Mouse (Mus musculus) stomach, embryonic 15.5 days (tissue): ENCODE data around the gene Ticam1. TPM values are rescaled to one million over a fixed set of nuclear protein-coding genes. Genes with fewer than 3 reads are reported as not detected.

Experiments
- ATAC-seq: fragments of 200-750 bp; cut with Nextera tagmentation; 2 replicates; pipeline ENCODE4 v1.8.0; 2017; ENCODE audit warnings: low read depth, moderate number of reproducible peaks, moderate TSS enrichment; ENCODE audit not compliant: insufficient read depth, low FRiP score
- H3K27ac ChIP-seq: fragments of 300-500 bp; sonication (generic); 2 replicates; pipeline ENCODE4 v1.5.1; 2015; ENCODE audit warnings: mild to moderate bottlenecking, inconsistent platforms
- H3K27me3 ChIP-seq: fragments of 300-500 bp; sonication (generic); replicated peaks from 2 replicates; pipeline ENCODE4 v1.6.1; 2015; ENCODE audit warnings: inconsistent platforms
- H3K36me3 ChIP-seq: fragments of 300-500 bp; sonication (generic); 2 replicates; pipeline ENCODE4 v1.6.1; 2015; ENCODE audit warnings: inconsistent platforms
- H3K4me1 ChIP-seq: fragments of 300-500 bp; sonication (generic); 2 replicates; pipeline ENCODE4 v1.6.1; 2015; ENCODE audit warnings: inconsistent platforms
- H3K4me2 ChIP-seq: fragments of 300-500 bp; sonication (generic); 2 replicates; pipeline ENCODE4 v1.6.1; 2015; ENCODE audit warnings: mild to moderate bottlenecking, inconsistent platforms
- H3K4me3 ChIP-seq: fragments of 300-500 bp; sonication (generic); replicated peaks from 2 replicates; pipeline ENCODE4 v1.5.1; 2015; ENCODE audit warnings: inconsistent platforms
- H3K9ac ChIP-seq: fragments of 300-500 bp; sonication (generic); 2 replicates; pipeline ENCODE4 v1.6.1; 2015; ENCODE audit warnings: inconsistent platforms
- H3K9me3 ChIP-seq: fragments of 300-500 bp; sonication (generic); 2 replicates; pipeline ENCODE4 v1.6.1; 2016; ENCODE audit warnings: inconsistent platforms
- WGBS: fragments of 180-500 bp; shearing (Covaris S2); methylation state at CpG from one replicate; pipeline ENCODE4 v1.1.7; 2015; 5-methylcytosine and 5-hydroxymethylcytosine counted together
- polyA plus RNA-seq: library from polyadenylated mRNA; unstranded; fragments of >200 nt; fragmentation: Nextera tagmentation; extraction: Ambion mirVana; gene quantifications from 2 replicates; pipeline ENCODE4 v1.2.1, GENCODE M21; 2015

The Ticam1 gene
- polyA plus RNA-seq, result 6.6 and 7.8 TPM in 2 replicates

DNA sequence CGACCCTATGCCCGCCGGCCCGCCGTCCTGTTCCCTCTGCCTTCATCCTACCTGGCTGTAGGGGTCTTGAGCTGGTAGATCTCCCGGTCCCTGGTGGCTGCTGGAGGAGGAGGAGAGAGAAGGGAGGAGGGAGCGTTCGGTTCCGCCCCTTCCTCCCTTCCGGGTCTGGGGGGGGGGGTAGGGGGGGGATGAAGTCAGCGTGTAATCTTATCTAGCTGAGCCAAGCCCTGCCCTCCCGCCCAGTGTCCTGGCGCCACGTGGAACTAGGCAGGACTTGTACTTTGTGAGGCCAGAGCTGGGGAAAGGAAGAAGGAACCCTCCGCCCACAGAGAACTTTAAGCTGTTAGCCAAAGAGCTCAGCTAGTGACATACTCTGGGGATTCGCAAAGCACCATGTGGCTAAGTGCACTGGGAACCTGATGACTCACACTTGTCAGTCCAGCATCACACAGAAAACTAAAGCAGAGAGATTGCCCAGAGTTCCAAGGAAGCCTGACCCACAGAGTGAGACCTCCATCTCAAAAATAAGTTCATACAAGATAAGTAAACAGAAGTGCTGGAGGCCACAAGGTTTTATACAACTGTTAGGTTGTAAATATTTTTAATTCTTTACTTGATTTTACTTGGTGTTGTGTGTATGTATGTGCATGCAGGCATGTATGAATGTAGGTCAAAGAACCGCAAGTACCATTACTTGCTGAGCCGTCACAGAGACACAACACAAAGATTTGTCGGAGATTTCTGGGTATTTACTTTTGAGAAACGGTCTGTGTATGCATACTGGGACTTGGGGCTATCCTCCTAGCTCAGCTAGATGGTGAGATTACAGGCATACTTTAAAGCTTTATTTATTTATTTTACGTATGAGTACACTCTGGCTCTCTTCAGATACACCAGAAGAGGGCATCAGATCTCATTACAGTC lies at the start of gene Ticam1:
Ticam1 (minus strand) TSS at position 144 of the 924 bp plus-strand sequence.
- Histone ChIP-seq H3K4me2 (peak within 1 kb of the TSS; percentile 76), H3K4me3 (peak within 1 kb of the TSS; percentile 69), H3K27me3 (no peaks in the 10 kb centered on the region), H3K27ac (peak within 1 kb of the TSS; percentile 89), H3K4me1 (peaks cover 19% of the 10 kb centered on the region; the same call in 1 of the 2 replicates), H3K36me3 (peaks cover 15% of the 10 kb centered on the region), H3K9ac (peak within 1 kb of the TSS; percentile 69), H3K9me3 (no peaks in the 10 kb centered on the region)
- WGBS, result 2% methylated on average over 14 of the region's 21 CpGs
- peak; percentile 94 for ATAC-seq

GRCm38 (mm10) chr17:56325450-56326152 lies 49.0 kb upstream of the Ticam1 start, which contains the start of gene Kdm4b:
Kdm4b (plus strand) TSS chr17:56326062.
- Histone ChIP-seq H3K27ac (peak within 1 kb of the TSS; percentile 98), H3K4me2 (peak within 1 kb of the TSS; percentile 76), H3K4me3 (peak within 1 kb of the TSS; percentile 93), H3K9ac (peak within 1 kb of the TSS; percentile 91), H3K27me3 (no peaks in the 10 kb centered on the region), H3K9me3 (no peaks in the 10 kb centered on the region), H3K36me3 (peaks cover 12% of the 10 kb centered on the region; the same call in 1 of the 2 replicates), H3K4me1 (peaks cover 36% of the 10 kb centered on the region)
- peak; percentile 99 for ATAC-seq
- WGBS, result under 1% methylated on average over 57 of the region's 57 CpGs

DNA sequence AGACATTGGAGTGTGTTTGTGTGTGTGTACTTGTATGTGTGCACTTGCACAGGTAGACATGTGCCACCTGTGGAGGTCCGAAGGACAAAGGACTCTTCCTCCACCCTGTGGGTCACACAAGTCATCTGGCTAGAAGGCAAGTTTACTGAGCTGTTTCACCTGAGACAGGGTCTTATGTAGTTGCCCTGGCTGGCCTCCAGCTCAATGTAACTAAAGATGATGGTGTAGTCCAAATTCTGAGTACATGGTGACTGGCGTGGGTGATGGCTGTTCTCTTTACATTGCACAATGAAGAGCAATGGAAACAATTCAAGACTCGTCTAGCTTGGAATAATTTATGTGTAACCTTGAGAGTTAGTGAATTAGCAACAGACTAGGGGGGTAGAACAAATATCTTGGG lies 47.8 kb upstream of the Ticam1 start:
- no peak overlapping the region for H3K4me3 ChIP-seq
- H3K9ac ChIP-seq, result no peak overlapping the region
- H3K27me3 ChIP-seq, result no peaks in the 10 kb centered on the region
- peak overlapping the region; percentile 44; the same call in 1 of the 2 replicates for H3K27ac ChIP-seq
- no peaks in the 10 kb centered on the region for H3K9me3 ChIP-seq
- peaks cover 25% of the 10 kb centered on the region for H3K4me1 ChIP-seq
- ATAC-seq, result no peak
- H3K4me2 ChIP-seq, result no peak overlapping the region
- peaks cover 22% of the 10 kb centered on the region for H3K36me3 ChIP-seq
- WGBS, result 68% methylated on average over 3 of the region's 3 CpGs

- peaks cover 40% of the 10 kb centered on the region for H3K4me1 ChIP-seq
- no peak overlapping the region for H3K4me2 ChIP-seq
- peaks cover 39% of the 10 kb centered on the region for H3K36me3 ChIP-seq
- no peak overlapping the region for H3K9ac ChIP-seq
- no peak overlapping the region for H3K4me3 ChIP-seq
- no peaks in the 10 kb centered on the region for H3K9me3 ChIP-seq
- WGBS, result 71% methylated on average over 15 of the region's 15 CpGs
- ATAC-seq, result no peak
- H3K27me3 ChIP-seq, result no peaks in the 10 kb centered on the region
- no peak overlapping the region for H3K27ac ChIP-seq
Measured at GRCm38 (mm10) chr17:56309191-56309945, 32.8 kb upstream of the Ticam1 start.

GRCm38 (mm10) chr17:56308088-56308487 lies 31.5 kb upstream of the Ticam1 start:
- Histone ChIP-seq H3K27me3 (no peaks in the 10 kb centered on the region), H3K9me3 (no peaks in the 10 kb centered on the region), H3K4me1 (peaks cover 43% of the 10 kb centered on the region), H3K4me2 (peak overlapping the region; percentile 24; the same call in 1 of the 2 replicates), H3K9ac (no peak overlapping the region), H3K4me3 (no peak overlapping the region), H3K36me3 (peaks cover 35% of the 10 kb centered on the region), H3K27ac (peak overlapping the region; percentile 70)
- WGBS, result 63% methylated on average over 6 of the region's 6 CpGs
- 0 out of 2 replicates have a peak, but pooled peaks have one; percentile 8 for ATAC-seq

DNA sequence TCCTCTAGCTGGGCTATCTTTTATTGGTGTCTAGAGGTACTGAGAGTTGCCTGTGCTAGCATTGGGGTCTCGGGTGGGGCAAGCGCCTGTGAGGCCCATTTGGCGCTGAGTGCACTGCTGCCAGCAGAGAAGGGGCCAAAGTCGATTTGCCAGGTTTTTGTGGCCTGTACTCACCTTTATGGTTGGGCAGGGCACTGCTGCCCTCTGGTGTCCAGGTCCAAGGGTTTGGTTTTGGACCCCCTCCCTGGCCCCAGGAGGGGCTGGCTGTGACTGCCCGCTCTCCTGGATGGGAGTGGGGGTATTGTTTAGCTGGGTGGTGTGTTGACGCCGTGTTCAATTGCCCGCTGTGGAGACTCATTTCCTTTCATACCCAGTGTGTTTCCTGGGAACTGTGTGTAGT lies 29.2 kb upstream of the Ticam1 start:
- H3K4me1 ChIP-seq, result peaks cover 51% of the 10 kb centered on the region
- H3K4me2 ChIP-seq, result peak overlapping the region; percentile 97
- H3K36me3 ChIP-seq, result peaks cover 15% of the 10 kb centered on the region; the same call in 1 of the 2 replicates
- no peak overlapping the region for H3K9ac ChIP-seq
- H3K9me3 ChIP-seq, result no peaks in the 10 kb centered on the region
- no peaks in the 10 kb centered on the region for H3K27me3 ChIP-seq
- 62% methylated on average over 8 of the region's 8 CpGs for WGBS
- ATAC-seq, result no peak
- peak overlapping the region; percentile 83; the same call in 1 of the 2 replicates for H3K4me3 ChIP-seq
- 0 out of 2 replicates have a peak overlapping the region, but pooled peaks have one; percentile 24 for H3K27ac ChIP-seq

GRCm38 (mm10) chr17:56305156-56305555 lies 28.6 kb upstream of the Ticam1 start:
- 0 out of 2 replicates have a peak overlapping the region, but pooled peaks have one; percentile 3 for H3K27ac ChIP-seq
- 24% methylated on average over 9 of the region's 9 CpGs for WGBS
- H3K4me1 ChIP-seq, result peaks cover 51% of the 10 kb centered on the region
- ATAC-seq, result no peak
- H3K4me2 ChIP-seq, result peak overlapping the region; percentile 97
- H3K9ac ChIP-seq, result peak overlapping the region; percentile 67; the same call in 1 of the 2 replicates
- peak overlapping the region; percentile 83 for H3K4me3 ChIP-seq
- peaks cover 9% of the 10 kb centered on the region; the same call in 1 of the 2 replicates for H3K36me3 ChIP-seq
- no peaks in the 10 kb centered on the region for H3K27me3 ChIP-seq
- no peaks in the 10 kb centered on the region for H3K9me3 ChIP-seq

DNA sequence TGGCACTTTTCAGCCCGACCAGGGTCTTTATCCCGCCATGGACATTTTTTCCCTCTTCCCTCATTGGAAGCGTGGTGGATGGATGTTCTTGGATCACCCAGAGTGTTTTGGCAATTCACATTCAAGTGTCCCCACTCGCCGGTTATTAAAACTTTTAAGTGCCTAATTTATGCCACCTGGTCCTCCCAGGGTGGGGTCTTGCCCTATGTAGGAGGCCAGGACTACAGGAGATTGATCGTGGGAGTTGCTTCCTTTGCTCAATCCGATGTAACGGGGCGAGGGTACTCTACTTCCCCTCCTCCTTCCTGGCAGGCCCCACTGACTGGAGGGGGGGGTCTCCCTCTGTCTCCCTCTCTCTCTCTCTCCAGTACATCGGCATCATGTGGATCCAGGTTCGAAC lies 28.1 kb upstream of the Ticam1 start:
- WGBS, result 9% methylated on average over 11 of the region's 11 CpGs
- peaks cover 51% of the 10 kb centered on the region for H3K4me1 ChIP-seq
- H3K9ac ChIP-seq, result peak overlapping the region; percentile 67
- H3K27ac ChIP-seq, result no peak overlapping the region
- no peaks in the 10 kb centered on the region for H3K27me3 ChIP-seq
- no peak for ATAC-seq
- H3K4me3 ChIP-seq, result peak overlapping the region; percentile 83
- H3K9me3 ChIP-seq, result no peaks in the 10 kb centered on the region
- 0 out of 2 replicates have a peak, but pooled peaks cover 7% of the 10 kb centered on the region for H3K36me3 ChIP-seq
- H3K4me2 ChIP-seq, result peak overlapping the region; percentile 97

DNA sequence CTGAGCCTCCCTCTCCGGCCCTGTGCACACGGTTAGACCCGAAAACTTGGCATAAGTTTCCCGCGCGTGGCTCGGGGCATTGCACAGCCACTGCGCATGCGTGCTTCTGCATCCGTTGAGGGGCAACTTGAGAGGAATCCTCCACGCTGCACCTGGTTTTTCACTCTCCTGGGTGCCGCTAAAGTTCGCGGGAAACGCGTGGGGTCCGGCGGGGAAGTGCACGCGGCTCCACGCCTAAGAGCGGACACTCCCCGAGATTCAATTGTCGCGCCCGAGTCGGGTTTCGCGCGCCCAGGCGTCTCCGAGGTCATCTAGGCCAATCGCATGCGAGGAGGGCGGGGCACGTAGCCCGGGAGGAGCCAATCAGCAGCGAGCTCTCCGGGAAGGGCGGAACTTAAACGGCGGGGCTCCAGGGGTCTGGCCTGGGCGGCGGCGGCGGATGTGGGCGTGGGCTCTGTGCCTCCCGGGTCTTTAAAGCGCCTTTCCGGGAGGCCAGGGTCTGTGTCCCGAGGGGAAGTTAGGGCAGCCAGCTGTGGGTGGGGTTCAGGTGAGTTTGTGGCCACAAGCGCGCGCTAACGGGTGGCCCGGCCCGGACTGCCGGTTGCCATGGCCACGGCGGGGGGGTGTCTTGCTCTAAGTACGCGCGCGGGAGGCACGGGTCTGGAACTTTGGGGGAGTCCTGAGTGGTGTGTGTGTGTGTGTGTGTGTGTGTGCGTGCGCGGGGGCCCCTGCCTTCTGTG lies 27.4 kb upstream of the Ticam1 start:
- H3K9me3 ChIP-seq, result no peaks in the 10 kb centered on the region
- peak overlapping the region; percentile 90 for H3K27ac ChIP-seq
- H3K9ac ChIP-seq, result peak overlapping the region; percentile 67
- no peaks in the 10 kb centered on the region for H3K27me3 ChIP-seq
- peaks cover 51% of the 10 kb centered on the region for H3K4me1 ChIP-seq
- H3K4me3 ChIP-seq, result peak overlapping the region; percentile 83
- ATAC-seq, result peak; percentile 91
- peak overlapping the region; percentile 97 for H3K4me2 ChIP-seq
- 0 out of 2 replicates have a peak, but pooled peaks cover under 1% of the 10 kb centered on the region for H3K36me3 ChIP-seq
- WGBS, result under 1% methylated on average over 68 of the region's 68 CpGs

DNA sequence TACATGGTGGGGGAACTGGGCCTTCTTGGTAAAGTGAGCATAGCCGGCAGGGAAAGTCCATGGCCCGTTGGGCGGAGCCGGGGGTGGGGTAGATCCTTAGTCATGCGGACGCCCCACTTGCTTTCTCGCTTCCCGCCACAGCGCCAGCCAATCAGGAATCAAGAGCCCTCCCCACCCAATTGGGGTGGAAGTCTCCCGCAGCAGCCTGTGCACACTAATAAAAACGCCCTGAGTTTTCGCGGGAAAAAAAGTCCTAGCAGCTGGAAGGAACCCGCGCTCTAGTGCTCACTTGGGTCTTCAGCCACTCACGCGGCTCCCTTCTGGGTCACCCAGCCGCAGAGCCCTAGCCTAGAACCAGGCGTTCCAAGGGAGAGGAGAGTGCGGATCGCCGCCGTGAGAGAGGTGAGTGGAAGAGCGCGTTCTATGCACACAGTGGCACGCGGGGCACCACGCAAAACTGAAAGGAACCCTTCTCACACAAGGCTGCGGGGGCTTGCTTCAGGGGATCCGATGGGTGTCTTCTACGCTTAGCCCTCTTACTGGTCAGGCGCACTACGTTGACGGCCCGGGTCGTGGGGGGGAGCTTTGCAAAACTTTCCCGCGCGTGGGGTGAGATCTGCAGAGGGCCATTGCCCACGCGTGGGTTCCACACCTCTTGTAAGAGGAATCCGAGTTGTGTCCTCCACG lies 26.7 kb upstream of the Ticam1 start, which contains the start of gene Uhrf1:
Uhrf1 (plus strand) TSS at position 162 of the 687 bp plus-strand sequence.
- WGBS, result under 1% methylated on average over 43 of the region's 43 CpGs
- Histone ChIP-seq H3K9me3 (no peaks in the 10 kb centered on the region), H3K27me3 (no peaks in the 10 kb centered on the region), H3K9ac (peak within 1 kb of the TSS; percentile 67), H3K4me1 (peaks cover 50% of the 10 kb centered on the region), H3K4me2 (peak within 1 kb of the TSS; percentile 97), H3K36me3 (no peaks in the 10 kb centered on the region), H3K4me3 (peak within 1 kb of the TSS; percentile 83), H3K27ac (peak within 1 kb of the TSS; percentile 90)
- peak; percentile 84 for ATAC-seq
